Mouse (Mus musculus): ENCODE results near the gene Ppp1r14b. TPM values are rescaled to one million over a fixed set of nuclear protein-coding genes. Genes with fewer than 3 reads are reported as not detected.

The Ppp1r14b gene
- polyA plus RNA-seq, 1 experiment = 78.5 TPM

DNA sequence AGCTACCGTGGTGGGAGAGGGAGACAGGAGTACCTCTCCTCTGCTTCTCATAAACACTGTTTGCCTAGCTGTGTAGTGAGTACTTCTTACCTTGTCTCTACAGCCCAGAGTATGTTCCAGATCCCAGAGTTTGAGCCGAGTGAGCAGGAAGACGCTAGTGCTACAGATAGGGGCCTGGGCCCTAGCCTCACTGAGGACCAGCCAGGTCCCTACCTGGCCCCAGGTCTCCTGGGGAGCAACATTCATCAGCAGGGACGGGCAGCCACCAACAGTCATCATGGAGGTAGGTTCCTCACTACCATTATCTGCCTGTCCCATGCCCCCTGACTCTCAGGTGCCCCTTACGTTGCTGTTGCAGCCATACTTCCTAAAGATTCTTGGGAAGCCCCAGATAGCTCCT, 32.0 kb upstream of the Ppp1r14b start:
- DNase-seq (ENCODE audit: low read depth) = no peak

DNA sequence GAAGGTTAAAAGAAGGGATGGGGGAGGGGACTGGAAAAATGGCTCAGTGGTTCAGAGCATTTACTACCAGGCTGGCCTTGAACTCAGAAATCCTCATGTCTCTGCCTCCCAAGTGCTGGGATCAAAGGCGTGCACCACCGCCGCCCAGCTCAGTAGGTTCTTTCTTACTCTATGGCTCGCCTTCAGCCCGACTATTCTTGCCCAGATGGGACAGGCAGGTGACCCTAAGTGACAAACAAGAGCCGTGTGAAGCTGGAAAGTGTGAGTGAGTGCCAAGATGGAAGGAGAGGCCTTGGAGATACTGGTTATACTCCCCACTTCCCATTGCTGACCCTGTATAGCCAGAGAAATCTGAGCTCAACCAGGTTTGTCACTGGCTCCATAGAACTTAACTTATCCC, 31.1 kb upstream of the Ppp1r14b start:
- no peak for DNase-seq (ENCODE audit: low read depth)

DNA sequence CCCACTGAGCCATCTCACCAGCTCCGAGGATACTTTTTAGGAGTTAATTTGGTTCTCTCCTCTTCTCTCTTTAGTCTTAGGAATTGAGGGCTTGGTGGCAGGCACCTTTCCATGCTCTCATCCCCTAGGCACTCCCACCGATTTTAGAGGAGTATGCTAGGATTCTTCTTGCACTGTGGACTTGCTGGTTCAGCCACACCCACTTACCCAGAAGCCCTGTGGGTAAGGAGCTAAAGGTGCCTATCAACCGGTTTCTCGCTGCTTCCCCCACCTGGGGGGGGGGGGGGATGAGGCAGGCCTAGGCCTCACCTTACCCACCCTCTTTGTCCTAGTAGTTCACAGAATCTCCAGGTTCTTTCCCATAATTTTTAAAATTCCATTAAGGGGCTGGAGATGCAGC, 27.0 kb upstream of the Ppp1r14b start:
- DNase-seq (ENCODE audit: low read depth) = no peak

DNA sequence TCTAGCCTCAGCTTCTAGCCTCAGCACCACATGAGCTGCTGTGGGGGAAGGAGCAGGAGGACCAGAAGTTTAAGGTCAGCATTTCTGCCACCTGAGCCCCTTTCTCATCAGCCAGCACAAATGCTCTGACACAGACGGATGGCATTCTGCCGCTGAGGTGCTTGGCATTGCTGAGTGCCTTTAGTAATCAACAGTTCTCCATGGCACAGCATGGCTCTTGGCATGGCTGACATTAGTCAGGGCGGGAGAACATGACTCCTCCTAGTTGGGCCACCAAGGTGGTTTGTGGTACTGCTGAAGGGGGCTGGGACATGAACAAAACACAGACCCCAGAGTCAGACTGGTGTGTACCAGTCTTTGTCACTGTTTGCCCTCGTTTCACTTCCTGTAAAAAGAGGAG, 26.6 kb upstream of the Ppp1r14b start:
- DNase-seq (ENCODE audit: low read depth) = no peak

DNA sequence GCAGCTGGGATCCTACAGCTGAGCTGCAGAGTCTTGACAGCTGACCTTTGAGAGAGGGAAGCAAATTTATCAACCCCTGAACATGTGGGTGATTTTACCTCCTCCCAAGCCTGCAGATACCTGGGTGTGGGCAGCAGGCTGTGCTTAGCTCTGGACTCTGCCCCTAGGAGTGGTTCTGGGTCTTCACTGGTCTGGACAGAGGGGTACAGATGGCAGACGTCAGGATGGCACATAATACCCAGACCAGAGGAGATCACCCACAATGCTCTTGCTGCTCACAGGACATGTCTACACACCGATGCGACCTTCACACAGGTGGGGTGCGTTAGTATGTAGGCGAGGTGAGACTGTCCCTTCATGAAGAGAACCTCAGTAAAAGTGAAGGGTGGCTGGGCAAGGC, 25.2 kb upstream of the Ppp1r14b start:
- DNase-seq (ENCODE audit: low read depth) = no peak

DNA sequence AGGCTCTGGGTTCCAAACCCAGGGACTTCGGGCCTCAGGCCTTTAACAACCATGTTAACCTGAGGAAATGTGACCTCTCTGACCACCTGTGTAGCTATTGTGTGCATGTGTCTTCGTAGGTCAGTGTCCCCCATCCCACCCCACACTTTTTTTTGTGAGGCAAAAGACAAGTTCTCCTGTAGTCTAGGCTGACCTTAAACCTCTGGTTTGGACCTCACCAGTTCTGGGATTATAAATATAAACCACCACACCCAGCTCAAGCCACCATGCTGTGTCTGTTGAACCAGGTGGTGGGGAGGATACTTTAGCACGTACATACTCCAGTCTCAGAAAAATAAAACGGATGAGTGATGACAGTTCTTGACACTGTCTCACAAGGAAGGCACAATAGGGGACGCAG, 24.8 kb upstream of the Ppp1r14b start:
- DNase-seq (ENCODE audit: low read depth) = no peak

DNA sequence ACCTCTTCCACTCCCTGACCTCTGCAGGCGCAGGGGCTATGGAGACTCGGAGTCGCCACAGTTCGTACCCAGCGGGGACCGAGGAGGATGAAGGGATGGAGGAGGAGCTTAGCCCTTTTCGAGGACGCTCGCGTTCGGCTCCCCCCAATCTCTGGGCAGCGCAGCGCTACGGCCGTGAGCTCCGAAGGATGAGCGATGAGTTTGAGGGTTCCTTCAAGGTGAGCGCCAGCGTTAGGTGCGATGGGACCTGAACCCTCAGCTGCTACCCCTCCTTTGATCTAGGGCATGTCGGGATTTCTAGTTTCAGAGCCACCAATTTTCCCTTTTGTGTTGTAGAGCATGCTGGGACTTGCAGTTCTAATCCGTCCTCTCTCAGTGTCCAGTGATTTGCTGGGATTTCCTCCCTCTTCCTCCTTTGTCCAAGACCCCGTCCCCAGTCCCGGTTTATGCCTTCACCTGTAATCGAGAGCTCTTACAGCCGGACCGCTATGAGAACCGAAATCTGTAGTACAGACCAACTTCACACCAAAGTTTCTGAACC, 24.1 kb upstream of the Ppp1r14b start:
- no peak for DNase-seq (ENCODE audit: low read depth)

DNA sequence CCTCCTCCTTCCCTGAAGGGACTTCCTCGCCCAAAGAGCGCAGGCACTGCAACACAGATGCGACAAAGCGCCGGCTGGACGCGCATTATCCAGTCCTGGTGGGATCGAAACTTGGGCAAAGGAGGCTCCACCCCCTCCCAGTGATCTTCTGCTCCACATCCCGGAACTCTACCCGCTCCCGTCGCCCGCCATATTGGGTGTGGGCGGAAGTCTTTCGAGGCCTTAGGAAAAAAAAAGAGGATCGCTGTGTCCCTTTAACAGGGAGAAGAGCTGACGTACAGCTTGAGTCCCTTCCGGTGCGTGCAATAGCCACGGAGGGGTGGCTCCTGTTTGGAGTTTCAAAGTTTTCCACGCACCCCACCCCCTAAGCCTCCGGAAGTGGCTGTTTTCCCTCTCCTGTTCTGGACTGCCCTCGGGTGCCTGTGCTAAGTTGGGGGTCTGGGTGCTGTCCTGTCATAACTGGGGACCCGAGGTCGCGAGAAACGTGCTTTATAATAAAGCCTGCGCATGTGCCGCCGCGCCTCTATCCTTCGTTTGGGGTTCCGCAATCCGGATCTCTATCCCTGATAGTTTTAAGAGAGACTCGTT, 23.3 kb upstream of the Ppp1r14b start:
- no peak for DNase-seq (ENCODE audit: low read depth)

DNA sequence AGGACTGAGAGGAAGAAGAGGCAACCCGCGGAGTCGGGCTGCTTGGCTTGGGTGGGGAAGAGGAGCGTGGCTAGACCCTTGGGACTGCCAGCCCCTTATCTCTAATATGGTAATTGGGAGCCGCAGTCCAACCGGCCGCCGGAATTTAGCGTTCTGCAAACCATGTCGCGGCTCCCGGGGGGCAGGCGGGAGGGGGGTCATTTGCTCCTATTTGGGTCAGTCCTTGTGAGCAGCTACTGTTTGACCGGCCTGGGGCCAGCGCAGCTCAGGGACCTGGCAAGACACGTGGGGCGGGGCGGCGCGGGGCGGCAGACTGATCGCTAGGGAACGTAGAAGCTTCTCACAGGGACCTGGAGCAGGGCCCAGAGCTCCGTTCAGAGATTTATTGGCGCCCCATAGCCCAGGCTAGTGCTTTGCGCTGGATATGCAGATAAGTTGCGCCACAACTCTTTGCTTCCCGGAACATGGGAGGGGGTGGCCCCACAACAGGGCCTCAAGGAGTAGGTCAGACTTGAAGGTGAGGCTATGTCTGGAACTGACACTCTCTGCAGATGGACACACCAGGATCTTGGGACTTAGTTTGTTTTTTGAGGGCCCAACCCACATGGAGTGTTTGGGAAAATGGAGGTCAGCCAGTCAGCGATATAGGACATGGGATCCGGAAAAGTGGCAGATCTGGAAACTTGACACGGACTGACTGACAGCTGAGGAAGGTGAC, 22.6 kb upstream of the Ppp1r14b start:
- no peak for DNase-seq (ENCODE audit: low read depth)

DNA sequence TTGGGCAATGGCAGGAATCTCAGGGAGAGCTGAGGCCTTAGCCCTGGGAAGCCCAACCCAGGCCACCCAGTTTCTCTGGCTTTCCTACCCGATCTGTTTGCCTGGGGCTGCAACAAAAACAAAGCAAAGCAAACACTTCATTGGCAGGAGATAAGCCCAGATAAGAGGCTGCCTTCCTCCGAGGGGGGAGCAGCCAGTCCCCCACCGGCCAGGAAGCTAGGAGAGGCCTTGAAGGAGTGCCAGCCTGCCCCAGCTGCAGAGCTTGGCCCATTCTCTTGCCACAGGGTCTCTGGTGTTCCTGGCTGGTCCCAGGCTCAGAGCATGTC, 22.1 kb upstream of the Ppp1r14b start:
- DNase-seq (ENCODE audit: low read depth) = no peak

DNA sequence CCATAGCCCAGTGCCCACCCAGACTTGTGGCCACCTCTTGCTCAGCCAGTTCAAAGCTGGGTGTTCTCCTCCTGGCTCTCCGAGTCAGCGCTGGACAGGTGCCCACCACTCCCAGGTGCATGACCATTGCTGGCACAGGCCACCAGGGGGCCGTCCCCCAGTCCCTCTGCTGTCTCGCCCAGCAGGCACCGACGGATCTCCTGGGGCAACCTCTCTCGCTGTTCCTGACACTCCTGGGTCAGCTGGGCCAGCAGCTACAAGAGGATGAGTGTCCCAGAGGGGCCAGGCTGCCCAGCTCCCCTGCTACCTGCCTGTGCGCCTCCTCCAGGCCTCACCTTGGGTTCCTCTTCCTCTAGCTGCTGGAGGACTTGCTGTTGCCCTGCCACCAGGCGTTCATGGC, 20.7 kb upstream of the Ppp1r14b start:
- no peak for DNase-seq (ENCODE audit: low read depth)

DNA sequence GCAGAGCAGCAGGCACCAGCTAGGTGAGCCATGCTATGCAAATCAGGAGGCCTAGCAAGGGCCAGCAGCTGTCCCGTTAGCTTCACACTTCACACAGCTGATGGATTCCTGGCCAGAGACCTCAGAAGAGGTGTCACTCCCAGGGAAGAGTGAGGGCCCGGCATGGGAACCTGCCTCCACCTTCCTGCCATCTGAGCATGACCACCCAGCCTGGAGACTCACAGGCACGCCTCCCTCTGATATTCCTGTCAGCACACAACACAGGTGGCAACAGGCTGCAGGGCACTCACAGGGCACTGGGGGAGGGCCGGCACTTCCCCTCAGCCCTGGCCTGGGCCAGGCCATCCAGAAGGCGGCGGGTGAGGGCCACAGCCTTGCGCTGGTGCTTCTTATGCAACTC, 19.3 kb upstream of the Ppp1r14b start:
- DNase-seq (ENCODE audit: low read depth) = no peak

DNA sequence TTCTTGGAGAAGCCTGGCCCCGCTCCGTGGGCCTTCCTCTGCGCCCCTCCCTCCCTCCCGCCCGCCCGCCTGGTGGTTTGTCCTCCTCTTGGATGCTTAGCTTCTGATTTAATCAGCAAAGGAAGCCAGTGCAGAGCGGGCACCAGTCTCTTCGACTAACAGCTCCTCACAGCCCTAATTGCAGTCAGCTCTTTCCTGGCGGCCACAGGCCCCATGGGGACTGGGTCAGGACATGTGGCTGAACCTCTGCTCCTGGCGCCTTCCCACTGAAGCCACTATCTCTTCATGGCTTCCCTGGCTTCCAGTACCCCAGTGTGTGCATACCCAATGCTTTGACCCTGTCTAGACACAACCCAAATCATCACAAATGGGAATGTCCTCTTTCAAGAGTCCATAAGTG, 18.3 kb upstream of the Ppp1r14b start:
- DNase-seq (ENCODE audit: low read depth) = no peak

DNA sequence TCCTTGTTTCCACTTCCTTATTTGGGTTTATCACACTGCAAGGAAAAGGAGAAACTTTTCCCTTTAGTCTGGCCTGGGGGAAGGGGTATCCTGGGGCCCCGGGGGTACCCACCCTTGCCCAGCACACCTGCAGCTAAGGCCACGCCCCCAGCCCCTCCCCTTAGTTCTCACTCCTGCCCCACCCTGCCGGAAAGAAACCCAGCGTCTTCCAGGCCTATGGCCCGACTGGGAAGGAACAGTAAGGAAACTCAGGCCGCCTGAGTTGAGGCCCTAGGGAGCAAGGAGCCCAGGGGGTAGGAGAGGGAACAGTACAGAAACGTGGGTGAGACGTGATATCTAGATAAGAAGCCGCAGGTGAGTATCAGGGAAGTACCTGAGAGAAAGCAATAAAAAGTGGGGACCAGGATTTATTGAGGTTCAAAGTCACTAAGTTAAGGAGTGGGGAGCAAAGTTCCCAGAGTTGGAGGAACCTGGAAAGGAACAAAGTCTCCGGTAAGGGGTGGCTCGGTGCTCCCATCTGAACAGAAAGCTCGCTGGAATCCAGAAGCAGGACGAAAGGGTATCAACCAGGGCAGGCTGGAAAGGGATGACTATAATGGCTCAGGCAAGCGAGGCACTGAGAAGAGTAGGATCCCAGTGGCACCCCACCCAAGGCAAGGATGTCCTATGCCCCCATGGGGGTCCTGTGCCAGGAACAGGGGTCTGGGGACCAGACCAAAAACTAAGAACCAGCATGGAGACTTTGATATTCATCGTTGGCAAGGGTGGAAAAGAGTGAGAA, 6.1 kb upstream of the Ppp1r14b start:
- no peak for DNase-seq (ENCODE audit: low read depth)

DNA sequence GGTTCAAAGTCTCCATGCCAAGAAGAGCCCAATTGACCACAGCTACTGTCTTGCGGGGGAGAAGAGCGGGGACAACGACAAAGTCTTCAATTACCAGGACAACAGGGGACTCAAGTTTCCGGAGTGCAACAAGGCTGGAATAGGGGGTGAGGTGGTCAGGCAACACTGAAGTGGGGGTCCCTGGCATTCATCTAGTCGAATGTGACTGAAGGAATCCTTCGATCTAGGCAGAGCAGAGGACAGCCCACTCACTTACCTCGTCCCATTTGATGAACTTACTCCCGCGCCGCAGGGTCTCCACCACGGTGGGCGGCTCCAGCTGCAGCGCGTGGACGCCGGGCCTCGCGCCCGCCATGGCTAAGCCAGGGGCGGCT, 5.5 kb upstream of the Ppp1r14b start:
- DNase-seq (ENCODE audit: low read depth) = no peak

DNA sequence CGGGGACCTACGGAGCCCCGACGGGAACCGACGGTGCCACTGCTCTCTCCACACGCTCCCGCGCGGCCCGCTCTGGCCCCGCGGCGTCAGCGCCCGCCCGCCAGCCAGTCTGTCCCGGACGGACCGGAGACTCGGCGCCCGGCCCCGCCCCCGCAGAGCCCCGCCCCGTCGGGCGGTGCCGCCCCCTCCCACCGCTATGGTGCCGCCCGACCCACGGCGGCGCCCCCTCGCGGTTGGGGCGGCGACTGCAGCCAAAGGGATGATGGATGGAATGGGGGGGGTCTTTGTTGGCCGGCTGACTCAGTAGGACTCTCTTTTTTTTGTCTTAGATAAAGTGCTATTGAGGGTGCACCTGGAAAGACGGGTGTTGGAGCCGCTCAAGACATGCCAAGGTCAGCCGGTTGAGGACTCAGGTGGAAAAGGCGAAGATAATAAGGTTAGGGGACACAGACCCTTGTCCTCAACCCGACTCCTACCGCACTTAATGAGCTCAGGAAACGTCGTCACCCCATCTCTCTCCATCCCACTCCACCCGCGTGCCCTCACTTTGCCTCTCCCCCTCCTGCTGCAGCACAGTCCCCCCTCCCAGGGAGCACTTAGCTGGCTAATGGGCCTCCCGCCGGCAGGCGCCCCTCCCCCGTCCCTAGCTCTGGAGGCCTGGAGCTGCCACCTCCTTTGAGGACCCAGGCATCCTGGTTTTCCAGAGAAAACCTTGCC, 4.9 kb upstream of the Ppp1r14b start:
- DNase-seq (ENCODE audit: low read depth) = no peak

DNA sequence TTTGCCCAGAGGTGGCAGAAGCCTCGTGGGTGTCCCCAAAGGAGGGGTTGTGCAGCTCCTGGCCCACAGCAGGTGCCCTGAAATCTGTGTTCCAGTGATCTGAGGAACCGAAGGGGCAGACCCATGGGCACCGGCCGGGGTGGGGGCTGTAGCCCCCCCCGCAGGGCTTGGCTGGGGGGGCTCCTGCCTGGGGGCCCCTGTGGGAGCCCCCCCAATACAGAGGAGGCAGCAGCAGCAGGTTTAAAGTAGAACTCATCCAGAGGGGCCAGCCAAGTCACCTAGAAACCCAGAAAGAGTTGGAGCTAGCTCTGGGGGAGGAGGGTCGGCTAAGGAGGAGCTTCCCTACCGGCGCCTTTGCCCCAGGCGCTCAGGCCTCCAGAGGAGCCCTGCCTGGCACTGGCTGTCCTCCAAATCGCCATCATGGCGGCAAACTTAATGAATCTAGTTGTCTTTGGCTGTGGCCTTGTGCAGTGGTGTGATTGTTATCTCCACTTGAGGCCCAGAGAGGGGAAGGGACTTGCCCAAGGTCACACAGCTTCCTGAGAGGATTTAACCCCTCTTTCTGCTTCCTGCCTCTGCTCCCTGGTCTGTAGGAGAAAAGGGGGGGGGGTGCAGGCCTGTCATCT, 4.2 kb upstream of the Ppp1r14b start:
- DNase-seq (ENCODE audit: low read depth) = no peak

DNA sequence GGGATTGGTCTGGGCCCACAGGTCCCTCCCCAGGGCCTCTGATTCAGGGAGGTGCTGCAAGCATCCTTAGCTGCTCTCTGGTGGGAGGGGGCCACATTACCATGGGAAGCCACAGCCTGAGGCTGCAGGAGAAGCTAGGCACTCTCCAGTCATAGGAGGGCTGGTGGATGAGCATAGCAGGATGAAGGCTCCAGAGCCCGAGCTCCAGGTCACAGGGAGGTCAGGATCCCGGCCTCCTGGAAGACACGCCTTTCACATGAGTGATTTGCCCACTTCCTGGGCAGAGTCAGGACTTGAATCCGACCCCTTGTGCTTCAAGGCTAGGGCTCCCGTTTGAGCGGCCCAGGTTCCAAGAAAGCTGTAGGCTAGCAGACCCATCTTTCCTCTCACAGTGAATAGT, 3.1 kb upstream of the Ppp1r14b start:
- DNase-seq (ENCODE audit: low read depth) = no peak

DNA sequence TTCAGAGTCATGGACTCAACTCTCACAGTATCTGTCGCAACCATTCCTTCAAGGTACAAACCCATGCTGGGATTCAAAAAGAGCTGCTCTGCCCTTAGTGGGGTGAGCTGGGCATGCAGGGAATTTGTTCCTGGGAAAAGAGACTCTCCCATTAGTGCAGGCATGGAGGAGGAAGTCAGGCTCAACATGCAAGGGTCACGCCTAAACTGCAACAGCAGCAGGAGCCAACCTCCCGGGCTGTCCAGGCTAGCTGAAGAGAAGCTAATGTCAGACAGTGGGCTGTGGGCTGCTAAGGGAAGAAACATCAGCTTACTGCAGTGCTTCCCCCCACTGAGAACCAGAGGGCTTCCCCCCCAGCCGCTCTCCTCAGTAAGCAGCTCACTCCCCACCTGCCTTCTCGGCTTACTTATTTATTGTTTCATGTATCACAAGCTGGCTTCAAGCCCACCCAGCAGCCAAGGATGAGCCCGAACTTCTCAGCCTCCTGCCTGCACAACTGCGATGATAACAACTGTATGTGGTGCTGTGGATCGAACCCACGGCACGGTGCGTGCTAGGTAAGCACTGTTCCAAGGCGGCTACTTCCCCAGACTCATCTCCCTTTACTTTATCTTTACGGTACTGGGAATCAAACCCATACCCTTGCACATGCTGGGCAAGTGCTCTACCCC, 2.4 kb upstream of the Ppp1r14b start:
- no peak for DNase-seq (ENCODE audit: low read depth)

DNA sequence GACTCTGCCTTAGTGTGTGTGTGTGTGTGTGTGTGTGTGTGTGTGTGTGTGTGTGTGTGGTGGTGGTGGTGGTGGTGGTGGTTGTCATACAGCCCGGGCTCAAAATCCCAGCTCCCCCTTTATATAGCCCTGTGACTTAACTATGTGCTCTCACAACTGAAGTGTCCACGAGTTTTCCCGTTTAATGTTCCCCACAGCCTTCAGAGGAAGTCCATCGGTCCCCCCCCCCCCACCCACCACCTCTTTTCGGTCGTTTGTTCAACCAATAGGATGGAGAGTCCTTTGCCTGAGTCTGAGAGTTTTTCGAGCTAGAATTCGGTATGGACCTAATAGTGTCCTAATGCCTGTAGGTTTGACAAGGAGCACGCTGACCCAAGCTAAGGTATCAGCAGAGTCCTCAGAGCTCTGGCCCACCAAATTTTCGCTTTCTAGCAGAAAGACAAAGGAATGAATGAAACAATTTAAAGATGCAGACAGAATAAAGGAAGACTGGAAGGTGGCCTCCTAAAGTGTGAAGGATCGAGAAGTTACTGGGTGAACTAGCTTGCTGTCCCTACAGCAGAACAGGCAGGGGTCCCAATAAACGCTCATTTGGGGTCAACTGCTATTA, 1.1 kb upstream of the Ppp1r14b start:
- no peak for DNase-seq (ENCODE audit: low read depth)

Data from gonadal fat pad, adult 2 months (tissue).